Mouse (Mus musculus) gonadal fat pad, adult 2 months (tissue): ENCODE data around the gene Ets2. TPM values are rescaled to one million over a fixed set of nuclear protein-coding genes. Genes with fewer than 3 reads are reported as not detected.
A peak's percentile ranks its signal among the peaks of the same experiment; 100 is the strongest.
"Not testable (repeated sequence)": the region's sequence is repeated elsewhere in the genome, so short reads cannot be mapped to it uniquely, and the experiment has no call there.

Experiments
- DNase-seq: peaks from one replicate; pipeline ENCODE4 v3.0.0-alpha.2; 2012; ENCODE audit warnings: low read depth
- polyA plus RNA-seq: library from polyadenylated mRNA; depleted of rRNA; stranded (reverse); fragments of >200 nt; gene quantifications from 2 replicates; pipeline ENCODE4 v1.2.3, GENCODE M21; 2012

Gene Ets2
- polyA plus RNA-seq, 1 experiment = 32.5 TPM

- no peak for DNase-seq
Measured at GRCm38 (mm10) chr16:95729775-95730174, 27.9 kb downstream of the Ets2 start.

- DNase-seq = no peak
Measured at GRCm38 (mm10) chr16:95734785-95735184, 32.9 kb downstream of the Ets2 start.

GRCm38 (mm10) chr16:95736059-95736458, 34.2 kb downstream of the Ets2 start:
- DNase-seq = no peak

GRCm38 (mm10) chr16:95736470-95736869, 34.6 kb downstream of the Ets2 start:
- no peak for DNase-seq

GRCm38 (mm10) chr16:95739522-95739921, 37.6 kb downstream of the Ets2 start:
- no peak for DNase-seq

GRCm38 (mm10) chr16:95741358-95741757, 39.5 kb downstream of the Ets2 start:
- no peak for DNase-seq

- no peak for DNase-seq
Measured at GRCm38 (mm10) chr16:95741915-95742739, 40.3 kb downstream of the Ets2 start.

GRCm38 (mm10) chr16:95742740-95743030, 40.8 kb downstream of the Ets2 start:
- no peak for DNase-seq

GRCm38 (mm10) chr16:95743104-95743503, 41.2 kb downstream of the Ets2 start:
- DNase-seq = no peak

- DNase-seq = no peak
Measured at GRCm38 (mm10) chr16:95744771-95745170, 42.9 kb downstream of the Ets2 start.

- DNase-seq = no peak
Measured at GRCm38 (mm10) chr16:95745685-95746084, 43.8 kb downstream of the Ets2 start.

GRCm38 (mm10) chr16:95746565-95746964, 44.7 kb downstream of the Ets2 start:
- no peak for DNase-seq

- no peak for DNase-seq
Measured at GRCm38 (mm10) chr16:95749291-95750103, 47.6 kb downstream of the Ets2 start.

- DNase-seq = no peak
Measured at GRCm38 (mm10) chr16:95750211-95750629, 48.3 kb downstream of the Ets2 start.

- no peak for DNase-seq
Measured at GRCm38 (mm10) chr16:95752502-95752901, 50.6 kb downstream of the Ets2 start.

- DNase-seq = no peak
Measured at GRCm38 (mm10) chr16:95753295-95753694, 51.4 kb downstream of the Ets2 start.

- DNase-seq = no peak
Measured at GRCm38 (mm10) chr16:95759151-95759987, 57.5 kb downstream of the Ets2 start.

GRCm38 (mm10) chr16:95759988-95760391, 58.1 kb downstream of the Ets2 start:
- DNase-seq = peak; percentile 94

GRCm38 (mm10) chr16:95761742-95762141, 59.9 kb downstream of the Ets2 start:
- DNase-seq = no peak

GRCm38 (mm10) chr16:95763201-95763600, 61.3 kb downstream of the Ets2 start:
- DNase-seq = no peak

GRCm38 (mm10) chr16:95764041-95764440, 62.2 kb downstream of the Ets2 start:
- DNase-seq = not testable (repeated sequence)

GRCm38 (mm10) chr16:95766181-95766580, 64.3 kb downstream of the Ets2 start:
- no peak for DNase-seq
